Mouse (Mus musculus) kidney, adult 9 months (tissue): ENCODE results near the gene Tex14.

Experiments
- DNase-seq: peaks from one replicate; pipeline ENCODE4 v3.0.0; 2022

Tex14 gene

DNA sequence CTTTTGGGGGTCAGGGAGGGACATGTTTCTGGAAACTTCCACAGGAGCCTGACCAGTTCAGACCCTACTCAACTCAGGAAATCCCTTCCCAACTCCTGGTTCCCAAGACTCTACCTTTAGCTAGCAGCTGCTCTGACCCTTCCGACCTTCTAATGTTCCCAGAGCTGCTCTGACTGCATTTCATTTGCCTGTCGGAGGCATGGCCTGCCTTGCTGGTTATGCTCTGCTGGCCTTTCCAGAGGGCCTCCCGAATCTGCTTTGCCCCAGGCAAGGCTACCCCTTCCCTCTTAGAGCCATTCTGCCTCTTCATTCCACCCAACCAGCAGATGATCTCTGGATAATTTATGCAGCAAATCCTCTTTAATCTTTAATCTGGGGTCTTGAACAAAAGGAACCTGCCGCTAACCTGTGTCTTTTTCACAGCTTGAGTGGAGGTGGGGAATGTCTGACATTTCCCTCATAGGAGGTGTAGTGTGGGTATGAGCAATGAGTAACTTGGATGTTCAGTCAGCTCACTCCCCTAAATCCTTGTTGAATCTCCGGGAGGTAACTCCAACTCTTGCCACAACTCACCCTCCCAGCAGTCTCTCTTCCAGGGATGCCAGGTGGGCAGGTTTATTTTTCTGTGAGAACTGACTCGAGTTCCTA is 172.9 kb downstream of the Tex14 start:
- peak; percentile 51 for DNase-seq

DNA sequence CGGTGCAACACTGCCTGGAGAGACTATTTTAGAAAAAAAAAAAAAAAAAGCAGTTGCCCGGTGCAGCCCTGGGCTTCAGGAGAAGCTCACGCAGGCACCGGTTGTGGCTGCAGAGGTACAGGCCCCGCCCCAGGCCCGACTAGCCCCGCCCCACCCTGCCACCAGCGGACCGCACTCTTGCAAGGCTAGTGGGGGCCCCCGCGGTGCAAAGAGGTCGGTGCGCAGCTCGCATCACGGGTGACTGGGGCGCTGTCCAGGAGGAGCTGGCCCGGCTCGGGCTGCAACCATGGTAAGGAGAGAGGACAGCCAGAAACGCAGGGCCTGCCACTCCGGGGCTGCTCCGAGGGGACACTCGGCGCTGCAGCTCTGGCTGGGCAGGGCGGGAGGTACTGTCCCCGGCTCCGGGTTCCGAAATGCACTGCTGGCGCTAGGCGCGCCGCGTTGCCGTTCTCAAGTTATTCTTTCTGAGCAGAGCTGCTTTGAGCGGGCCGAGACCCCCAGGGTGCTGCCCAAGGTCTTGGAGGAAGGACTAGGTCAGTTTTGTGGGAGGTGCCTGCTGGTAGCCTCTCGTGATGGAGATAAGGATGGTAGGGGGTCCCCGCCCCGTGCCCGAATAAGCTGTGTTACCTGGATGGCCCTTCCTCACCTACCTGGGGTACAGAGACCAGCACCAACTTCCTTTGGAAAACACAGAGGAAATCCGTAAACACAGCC is 173.5 kb downstream of the Tex14 start:
- DNase-seq = peak; percentile 66

DNA sequence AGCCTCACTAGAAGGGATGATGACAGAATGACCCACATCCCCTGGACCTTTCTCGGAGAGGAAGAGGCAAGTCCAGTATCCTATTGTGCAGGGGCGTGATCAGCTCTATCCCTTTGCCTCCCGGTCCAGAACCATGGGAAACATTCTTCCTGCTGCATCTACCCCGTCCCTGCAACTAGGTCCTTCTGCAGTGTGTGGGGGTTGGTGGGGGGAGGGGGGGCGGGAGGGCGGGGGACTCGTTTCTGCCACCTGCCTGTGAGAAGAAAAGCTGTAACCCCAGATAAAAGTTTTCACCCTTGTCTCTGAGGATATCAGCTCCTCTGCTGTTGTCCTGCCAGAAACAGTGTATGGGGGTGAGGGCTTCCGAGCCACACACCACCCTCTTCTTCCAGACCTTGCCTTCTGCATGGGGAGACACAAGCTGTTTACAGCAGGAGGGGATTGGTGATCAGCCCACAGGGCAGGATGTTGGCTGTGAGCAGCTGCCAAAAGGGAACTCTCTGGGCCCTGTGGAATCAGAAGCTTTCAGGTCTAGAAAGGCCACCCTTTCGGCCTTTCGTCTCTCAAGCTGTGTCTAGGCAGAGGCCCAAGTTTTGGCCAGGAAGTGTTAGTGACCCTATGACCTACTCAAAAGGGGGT is 174.2 kb downstream of the Tex14 start:
- peak; percentile 46 for DNase-seq

DNA sequence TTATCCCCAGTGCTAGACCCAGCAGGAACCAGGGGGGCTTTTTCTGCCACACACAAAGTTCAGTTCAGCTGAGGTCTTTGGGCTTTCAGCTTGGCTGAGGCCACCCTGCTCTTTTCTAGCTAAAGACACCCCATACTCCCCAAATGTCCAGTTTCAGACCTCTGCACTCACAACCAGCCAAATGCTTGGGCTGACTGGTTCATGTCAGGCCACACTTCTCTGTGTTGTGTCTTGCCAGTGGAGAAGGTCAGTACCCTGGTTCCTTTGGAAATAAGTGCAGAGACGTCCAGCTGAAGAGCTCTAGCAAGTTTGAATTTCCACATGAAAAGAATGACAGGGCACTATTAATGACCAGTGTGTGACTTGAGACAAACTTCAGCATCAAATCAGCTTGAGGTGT is 174.8 kb downstream of the Tex14 start:
- DNase-seq = peak; percentile 9

DNA sequence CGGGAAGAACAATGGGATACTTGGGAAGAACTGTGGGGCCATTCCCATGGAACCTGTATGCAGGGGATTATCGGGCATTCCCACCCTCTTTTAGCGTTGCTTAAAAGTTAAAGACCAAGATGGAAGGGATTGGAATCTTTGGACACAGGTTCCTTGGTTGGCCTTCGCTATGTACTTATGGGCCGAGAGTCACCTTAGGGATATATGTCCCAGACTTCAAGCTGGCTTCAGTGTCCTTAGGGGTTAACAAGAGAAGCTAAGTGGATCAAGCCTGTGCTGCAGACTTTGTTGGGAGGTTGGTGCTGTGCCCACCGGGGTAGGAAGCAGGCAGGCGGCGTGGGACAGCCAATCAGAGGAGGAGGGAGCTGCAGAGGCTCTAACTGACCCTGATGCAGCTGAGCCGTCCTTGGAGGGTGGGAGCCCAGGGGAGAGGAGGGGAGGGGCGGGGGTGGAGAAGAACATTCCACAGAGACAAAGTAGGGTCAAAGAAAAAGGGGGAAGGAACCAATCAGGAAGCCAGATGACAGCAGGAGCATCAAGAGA is 175.7 kb downstream of the Tex14 start:
- no peak for DNase-seq

DNA sequence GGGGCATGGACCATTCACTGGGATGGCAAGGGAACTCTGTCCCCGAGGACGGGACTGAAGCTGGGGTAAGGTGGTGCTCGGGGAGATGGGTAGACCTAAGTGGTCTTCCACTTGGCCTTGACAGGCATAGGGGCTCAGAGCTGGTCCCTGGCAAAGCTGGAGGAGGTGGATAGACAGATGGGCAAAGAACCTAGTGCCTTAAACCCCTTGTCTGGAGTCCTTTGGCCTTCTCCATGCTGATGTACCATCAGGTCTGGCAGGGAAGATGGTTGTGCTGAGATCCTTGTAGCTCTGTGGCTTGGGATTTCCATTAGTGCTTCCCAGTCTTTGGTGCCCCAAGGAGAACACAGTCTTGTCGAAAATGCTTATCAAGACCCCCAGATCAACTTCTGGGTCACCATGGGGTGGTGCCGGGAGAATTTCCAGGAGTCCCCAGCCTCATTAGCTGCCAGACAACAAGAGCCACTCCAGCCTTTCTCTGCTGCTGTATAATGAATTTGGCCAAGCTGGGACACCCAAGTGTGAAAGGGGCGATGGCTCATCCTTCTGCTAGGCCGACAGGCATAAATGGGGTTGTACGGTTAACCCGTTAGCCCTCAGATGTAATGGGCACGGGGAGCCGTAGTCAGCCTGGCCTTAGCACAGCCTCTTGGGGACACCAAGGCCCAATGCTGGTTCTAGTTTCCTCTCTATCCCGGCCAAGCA is 176.4 kb downstream of the Tex14 start:
- no peak for DNase-seq

DNA sequence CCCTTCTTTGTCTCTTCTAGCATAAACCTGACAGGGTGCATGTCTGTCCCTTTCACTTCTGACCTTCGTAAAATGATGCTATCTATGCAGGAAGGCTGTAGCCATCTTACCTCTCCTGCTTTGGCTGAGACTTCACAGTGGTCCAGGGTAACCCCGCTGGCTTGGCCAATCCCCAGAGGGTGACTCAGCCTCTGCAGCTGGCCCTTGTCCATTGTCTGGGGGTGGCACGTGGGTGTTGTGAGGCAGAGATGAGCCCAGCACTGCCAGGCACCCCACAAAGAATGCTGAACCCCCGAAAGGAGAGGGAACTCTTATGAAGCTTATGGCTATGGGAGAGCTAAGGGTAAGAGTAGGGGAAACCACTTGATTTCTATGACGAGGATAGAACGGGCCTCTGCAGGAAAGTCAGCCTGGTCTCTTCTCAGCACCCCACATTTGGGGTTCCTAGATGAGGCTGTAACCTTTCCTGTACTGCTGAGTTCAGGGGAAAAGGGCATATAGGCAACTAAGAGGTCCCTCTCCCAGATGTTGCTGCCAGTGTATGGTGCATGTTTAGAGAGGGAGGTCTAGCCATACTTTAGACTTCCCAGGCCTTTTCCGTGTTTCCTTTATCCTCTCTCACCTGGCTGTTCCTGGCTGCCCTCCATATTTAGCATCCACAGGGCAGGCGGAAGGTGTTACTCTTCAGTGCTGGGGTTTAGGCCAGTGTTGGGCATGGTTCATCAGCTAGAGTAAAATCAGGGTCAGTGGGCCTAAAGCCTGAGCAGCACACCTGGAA is 177.3 kb downstream of the Tex14 start:
- no peak for DNase-seq

DNA sequence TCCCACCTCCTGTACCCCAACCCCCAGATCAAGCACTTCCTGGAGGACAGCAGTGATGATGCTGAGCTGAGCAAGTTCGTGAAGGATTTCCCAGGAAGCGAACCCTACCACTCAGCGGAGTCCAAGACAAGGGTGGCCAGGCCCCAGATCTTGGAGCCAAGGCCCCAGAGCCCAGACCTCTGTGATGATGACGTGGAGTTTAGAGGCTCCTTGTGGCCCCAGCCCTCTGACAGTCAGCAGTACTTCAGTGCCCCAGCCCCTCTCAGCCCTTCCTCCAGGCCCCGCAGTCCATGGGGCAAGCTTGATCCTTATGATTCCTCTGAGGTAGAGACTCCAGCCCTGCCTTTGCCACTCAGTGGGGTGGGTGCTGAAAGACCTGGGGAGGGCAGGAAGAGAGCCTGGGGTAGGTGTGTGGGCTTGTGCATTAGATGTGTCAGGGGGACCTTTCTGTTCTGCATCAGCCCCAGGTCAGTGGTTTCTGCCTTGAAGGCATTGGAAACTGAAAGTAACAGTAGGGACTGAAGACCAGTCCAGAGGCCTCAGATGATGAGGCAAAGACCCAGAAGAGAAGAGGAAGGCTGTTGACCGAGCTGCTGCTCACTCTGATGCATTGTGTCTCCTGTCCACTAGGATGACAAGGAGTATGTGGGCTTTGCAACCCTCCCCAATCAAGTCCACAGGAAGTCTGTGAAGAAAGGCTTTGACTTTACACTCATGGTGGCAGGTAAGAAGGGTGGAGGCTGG is 178.6 kb downstream of the Tex14 start:
- DNase-seq = no peak

DNA sequence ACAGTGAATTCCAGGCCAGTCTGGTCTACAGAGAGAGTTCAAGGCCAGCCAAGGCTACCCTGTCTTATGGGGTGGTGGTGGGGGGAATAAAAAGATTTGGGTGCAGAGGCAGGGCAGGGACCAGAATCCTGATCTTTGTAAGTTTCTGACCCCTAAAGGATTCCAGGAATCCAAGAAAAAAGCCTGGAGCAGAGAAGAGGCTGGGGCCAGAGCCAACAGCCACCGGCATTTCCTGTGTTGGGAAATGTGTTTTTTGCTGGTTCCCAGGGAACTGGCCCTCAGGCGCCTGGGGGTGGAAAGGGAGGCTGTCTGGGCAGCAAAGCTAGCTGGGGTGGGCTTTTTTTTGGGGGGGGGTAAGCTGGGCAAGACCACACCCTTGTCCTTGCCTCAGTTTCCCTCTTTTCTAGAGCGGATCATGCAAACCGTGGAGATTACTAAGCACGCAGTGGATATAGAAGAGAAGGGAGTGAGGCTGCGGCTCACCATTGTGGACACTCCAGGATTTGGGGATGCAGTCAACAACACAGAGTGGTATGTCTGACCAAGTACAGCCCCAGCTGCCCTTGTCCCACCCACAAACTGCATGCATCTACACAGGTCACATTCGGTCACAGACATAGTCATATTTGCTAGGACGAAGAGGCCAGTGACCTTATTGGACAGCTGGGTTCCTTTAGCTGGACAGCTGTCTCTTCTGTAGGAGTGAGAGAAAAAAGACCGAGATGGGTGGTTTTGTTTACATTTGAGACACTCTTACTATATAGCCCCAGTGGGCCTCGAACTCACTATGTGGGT is 180.0 kb downstream of the Tex14 start:
- peak; percentile 51 for DNase-seq

DNA sequence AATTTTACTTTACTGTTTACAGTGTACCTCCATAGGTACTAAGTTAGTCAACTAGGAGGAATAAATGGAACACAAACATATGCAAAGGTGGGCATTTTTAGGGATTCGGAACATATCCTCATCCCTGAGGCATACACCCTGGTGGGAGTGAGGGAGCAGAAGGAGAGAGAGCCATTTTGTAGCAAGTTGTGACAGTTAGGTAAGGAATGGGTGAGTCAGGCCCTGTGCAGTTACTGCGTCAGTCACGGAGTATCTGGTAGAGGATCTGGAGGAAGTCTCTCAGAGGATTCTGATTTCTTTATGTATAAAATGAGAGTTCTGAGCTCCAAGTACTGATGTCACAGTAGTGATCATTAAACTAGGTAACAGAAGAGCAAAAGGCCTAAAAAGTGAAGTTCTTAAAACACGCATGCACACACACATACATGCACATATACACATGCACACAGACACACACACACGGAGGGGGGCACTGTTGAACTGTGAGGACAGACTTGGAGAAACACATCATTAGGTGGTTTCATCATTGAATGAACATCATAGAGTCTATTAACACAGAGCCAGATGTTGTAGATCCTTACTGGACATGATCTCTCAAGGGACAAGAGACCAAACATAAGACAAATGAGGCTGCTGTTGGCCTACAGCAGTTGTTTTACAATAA is 182.5 kb downstream of the Tex14 start:
- DNase-seq = no peak

DNA sequence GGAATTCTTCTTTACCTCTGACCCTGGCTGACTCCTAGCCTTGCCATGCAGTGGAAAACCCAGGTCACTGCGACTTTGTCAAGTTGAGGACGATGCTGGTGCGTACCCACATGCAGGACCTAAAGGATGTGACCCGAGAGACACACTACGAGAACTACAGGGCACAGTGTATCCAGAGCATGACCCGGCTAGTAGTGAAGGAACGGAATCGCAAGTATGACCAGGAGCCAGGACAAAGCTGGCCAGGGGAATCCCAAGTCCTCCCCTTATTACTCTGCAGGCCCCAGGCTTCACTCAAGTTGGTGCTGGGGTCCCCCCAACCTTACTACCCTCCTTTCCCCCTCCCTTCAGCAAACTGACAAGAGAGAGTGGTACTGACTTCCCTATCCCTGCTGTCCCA is 184.7 kb downstream of the Tex14 start:
- DNase-seq = no peak

DNA sequence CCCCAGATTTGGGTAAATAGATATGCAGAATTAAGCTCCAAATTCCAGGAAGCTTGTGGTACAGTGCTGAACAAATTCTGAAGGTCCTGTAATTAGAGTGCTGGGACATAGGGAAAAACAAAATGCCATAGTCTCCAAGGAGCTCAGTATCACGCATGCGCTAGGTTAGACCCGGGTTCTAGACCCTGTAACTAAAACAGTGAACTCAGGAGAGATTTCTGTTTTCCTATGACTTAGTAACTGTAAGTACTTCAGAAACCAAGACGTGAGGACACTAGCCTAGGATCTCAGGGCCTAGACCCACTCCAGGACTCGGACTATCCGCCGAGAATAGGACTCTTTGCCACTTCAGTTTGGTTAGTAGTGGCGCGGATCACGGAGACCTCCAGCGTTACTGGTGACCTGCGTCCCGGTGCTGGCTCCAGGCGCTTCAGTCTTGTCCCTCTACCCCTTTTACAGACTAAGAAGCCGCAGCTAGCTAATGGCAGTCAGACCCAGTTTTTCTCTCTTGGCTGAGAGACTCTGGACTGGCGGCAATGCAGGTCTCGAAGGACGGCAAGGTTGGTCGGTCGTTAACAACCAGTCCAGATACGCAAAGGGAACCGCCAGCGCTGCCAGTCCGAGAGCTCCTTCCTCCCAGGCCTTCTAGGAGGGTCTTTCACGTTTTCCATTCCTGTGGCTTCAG is 186.1 kb downstream of the Tex14 start:
- peak; percentile 57 for DNase-seq

DNA sequence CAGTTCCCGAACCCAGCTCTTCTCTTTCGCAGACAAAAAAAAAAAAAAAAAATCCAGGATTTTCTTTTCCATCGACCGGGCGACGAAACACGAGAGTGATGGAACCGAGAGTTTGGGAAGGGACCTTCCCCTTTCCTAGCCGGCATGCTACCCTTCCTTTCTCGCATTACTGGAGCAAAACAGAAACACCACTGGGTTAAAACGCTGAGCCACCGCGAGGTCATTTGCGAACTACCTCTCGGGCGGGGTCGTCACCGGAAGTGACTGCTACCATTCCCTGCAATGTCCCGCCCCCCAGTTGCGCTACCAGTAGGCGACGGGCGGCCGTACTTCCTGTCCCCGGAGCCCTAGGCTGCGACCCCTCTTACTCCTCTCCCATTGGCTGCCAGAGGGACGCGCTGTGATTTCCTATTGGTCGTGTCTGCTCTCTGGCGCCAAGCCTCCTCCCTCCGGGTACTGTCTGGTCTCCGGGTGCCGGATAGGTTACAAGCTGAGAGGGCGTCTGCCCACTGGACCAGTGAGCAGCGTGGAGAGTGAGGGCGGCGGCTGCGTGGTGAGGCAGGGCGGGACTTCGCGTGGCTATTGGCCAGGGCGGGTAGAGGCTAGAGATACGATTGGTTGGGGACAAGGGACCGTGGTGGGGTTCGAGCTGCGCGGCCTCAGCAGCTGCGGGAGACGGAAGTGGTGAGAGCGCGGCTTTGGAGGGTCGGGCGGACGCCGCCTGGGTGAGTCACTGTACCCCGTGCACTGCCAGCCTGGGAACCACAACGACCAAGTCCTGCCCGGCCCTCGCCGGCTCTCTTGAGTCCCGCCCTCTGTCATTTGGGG is 186.9 kb downstream of the Tex14 start, which contains the start of gene Mtmr4:
Mtmr4 (plus strand) TSS at position 637 of the 828 bp plus-strand sequence.
- peak; percentile 100 for DNase-seq

DNA sequence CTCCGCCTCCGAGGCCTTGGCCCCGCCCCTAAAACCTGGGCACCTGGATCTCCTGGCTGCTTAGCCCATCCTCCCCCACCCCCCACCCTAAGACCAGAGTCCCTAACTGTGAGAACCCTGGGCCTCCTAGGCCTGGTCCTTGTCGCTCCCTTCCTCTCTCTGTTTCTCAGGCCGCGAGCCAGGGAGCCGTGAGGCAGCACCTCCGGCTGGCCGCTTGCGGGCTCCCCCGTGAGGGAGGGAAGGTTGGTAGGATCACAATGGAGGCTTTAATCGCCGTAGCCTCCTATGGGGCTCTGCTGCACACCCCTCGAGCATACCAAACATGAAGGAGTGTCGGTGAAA is 187.5 kb downstream of the Tex14 start:
- DNase-seq = no peak

DNA sequence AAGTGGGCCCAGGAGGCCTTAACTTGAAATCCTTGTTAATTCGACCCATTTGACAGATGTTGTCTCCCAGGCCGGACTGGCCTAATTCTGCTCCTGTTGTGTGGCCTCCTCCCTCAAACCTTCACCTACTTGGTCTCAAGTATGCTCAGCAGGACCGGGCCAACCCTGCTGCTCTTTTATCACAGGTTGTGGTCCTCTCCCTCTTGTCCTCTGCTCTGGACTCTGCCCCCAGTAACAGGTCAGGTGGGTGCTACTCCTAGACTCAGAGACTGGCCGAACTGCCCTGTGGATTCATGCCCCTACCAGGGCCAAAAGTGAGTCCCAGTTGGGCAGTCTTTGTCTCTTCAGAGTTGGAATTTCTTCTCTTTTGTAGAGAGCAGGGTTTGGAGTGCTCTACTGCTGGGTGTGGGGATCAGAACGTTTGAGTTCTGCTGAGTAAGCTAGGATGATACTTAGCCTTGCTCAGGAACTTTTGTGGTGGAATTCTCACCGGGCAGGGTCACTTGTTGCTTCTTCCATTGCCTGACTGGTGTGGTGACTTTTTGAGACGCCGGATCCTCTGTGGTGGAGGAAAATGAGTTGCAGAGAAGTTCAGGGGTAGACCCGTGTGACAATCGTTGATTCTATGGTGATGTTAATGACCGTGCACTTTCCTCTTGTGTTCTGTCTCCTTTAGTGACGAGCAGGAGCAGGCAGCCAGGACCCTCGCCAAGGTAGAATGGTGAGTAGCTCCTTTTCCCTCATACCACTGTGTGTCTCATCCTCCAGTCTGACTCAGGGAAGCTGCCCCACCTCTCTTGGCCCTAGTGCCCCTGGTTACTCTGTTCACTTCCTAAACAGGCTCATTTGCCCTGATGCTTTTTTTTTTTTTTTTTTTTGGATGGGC is 188.1 kb downstream of the Tex14 start:
- DNase-seq = peak; percentile 86

DNA sequence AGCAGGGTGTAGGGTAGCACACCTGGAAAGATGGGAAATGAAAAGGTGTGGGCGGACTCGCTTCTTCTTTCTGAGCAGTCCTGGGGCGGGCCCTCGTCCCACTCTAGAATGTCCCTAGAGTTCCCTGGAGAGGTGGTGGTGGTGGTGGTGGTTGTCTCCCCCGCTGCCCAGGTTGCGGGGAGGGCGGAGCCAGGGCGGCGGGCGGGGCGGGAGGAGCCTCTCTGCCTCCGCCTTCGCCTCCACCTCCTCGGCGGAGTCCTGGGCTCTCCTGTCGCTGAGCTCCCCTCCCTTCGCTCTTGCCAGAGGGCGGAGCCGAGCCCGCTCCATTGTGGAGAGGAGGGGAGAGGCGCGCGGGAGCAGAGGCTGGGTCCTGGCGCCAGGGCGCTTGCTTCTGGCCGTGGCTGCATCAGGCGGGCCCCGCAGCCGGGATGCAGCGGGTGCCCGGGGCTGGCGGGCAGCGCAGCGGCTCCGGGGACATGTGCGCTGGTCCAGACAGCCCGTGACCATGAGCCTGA is 190.5 kb downstream of the Tex14 start:
- peak; percentile 89 for DNase-seq

DNA sequence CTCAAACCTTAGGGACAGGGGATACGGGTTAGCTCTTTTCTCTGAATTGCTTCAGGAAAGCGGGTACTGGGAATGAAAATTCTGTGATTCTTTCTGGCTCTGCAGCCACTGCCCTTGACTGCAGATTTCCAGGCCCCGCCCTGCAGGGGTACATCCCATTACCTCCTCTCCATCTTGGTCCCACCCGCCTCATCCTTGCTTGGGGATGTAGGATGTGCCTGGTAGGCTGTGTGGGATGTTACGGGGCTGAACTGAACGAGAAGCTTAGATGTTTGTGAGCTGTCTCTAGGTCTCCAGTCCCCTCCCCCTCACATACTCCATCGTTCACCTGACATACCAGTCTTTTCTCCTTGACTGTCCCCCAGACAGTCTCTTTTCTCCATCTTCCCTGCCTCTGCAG is 191.1 kb downstream of the Tex14 start:
- peak; percentile 23 for DNase-seq
